Mouse (Mus musculus): ENCODE measurements around the gene Zfp454.

DNA sequence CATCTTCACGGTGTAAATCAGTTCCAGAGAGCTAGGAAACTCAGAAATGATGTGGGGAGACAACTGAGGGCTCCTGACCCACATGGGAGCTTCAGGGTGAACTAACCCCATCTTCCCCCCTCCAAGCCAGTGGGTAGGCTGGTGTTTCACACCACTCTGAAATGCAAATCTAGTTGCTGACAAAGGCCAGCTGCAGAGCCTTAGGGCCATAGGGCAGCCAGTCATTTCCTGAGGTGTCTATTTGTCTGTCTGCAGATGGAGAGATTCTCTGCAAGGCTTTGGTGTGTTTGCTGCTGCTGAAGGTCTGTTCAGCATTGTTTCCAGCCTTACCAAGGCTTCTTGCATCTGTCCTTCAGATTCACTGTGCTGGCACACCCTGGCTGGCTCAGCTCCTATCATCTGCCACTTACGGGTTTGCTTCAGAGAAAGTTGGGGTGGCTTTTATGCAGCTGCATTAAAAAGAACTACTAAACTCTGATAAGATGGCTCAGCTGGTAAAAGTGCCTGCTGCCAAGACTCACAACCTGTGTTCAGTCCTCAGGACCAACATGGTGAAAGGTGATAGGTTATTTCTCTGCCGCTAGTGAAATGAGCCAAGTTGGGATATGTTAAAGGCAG is 38.8 kb downstream of the Zfp454 start:
- TF ChIP-seq USF1 (IDR thresholded peaks at IDR 0.05; ENCODE audit: low read depth) (no peak), TCF12 (IDR thresholded peaks at IDR 0.05; ENCODE audit: insufficient read depth, poor library complexity, severe bottlenecking) (no peak), POLR2A (IDR thresholded peaks at IDR 0.05; ENCODE audit: insufficient read length, low read depth) (no peak), E2F4 (IDR thresholded peaks at IDR 0.05; ENCODE audit: insufficient read depth) (no peak), SRF (IDR thresholded peaks at IDR 0.05; ENCODE audit: control insufficient read depth, insufficient read length, low read depth) (no peak), POLR2AphosphoS2 (IDR thresholded peaks at IDR 0.05; ENCODE audit: insufficient read length, low read depth) (no peak), REST (IDR thresholded peaks at IDR 0.05; ENCODE audit: insufficient read depth, insufficient read length) (no peak)

Measured in myocyte (in vitro differentiated cells).